Mouse (Mus musculus) heart, embryonic 16.5 days (tissue): ENCODE data around the gene Srrm2. TPM values are rescaled to one million over a fixed set of nuclear protein-coding genes. Genes with fewer than 3 reads are reported as not detected.
A peak's percentile ranks its signal among the peaks of the same experiment; 100 is the strongest.

Source experiments
- ATAC-seq: fragments of 200-750 bp; cut with Nextera tagmentation; replicated peaks from 2 replicates; pipeline ENCODE4 v1.8.0; 2017; ENCODE audit warnings: moderate number of reproducible peaks; ENCODE audit not compliant: insufficient read depth, low FRiP score; ENCODE audit errors: extremely low read depth
- H3K27ac ChIP-seq: fragments of 300-500 bp; sonication (generic); 2 replicates; pipeline ENCODE4 v1.5.1; 2014; ENCODE audit warnings: mild to moderate bottlenecking, low read length, control low read depth, moderate library complexity
- H3K27me3 ChIP-seq: fragments of 300-500 bp; sonication (generic); 2 replicates; pipeline ENCODE4 v1.6.1; 2014; ENCODE audit warnings: low read length, mixed read lengths; ENCODE audit not compliant: control insufficient read depth, insufficient read depth
- H3K36me3 ChIP-seq: fragments of 300-500 bp; sonication (generic); 2 replicates; pipeline ENCODE4 v1.6.1; 2014; ENCODE audit not compliant: control insufficient read depth, insufficient read depth
- H3K4me1 ChIP-seq: fragments of 300-500 bp; sonication (generic); 2 replicates; pipeline ENCODE4 v1.6.1; 2014; ENCODE audit warnings: low read length, mixed read lengths; ENCODE audit not compliant: control insufficient read depth, insufficient read depth
- H3K4me2 ChIP-seq: fragments of 300-500 bp; sonication (generic); 2 replicates; pipeline ENCODE4 v1.6.1; 2014; ENCODE audit warnings: low read depth, mild to moderate bottlenecking, control low read depth, low read length
- H3K4me3 ChIP-seq: fragments of 300-500 bp; sonication (generic); 2 replicates; pipeline ENCODE4 v1.5.1; 2014; ENCODE audit warnings: mild to moderate bottlenecking, control low read depth, low read length
- H3K9ac ChIP-seq: fragments of 300-500 bp; sonication (generic); 2 replicates; pipeline ENCODE4 v1.6.1; 2014; ENCODE audit warnings: low read length, control low read depth
- H3K9me3 ChIP-seq: fragments of 300-500 bp; sonication (generic); replicated peaks from 2 replicates; pipeline ENCODE4 v1.6.1; 2016; ENCODE audit warnings: low read length; ENCODE audit not compliant: control insufficient read depth
- WGBS: fragments of 180-500 bp; shearing (Covaris S2); extraction: QIAGEN DNeasy Blood & Tissue Kit; methylation state at CpG from one replicate; pipeline ENCODE4 v1.1.7; 2014; 5-methylcytosine and 5-hydroxymethylcytosine counted together
- polyA plus RNA-seq: library from polyadenylated mRNA; unstranded; fragments of >200 nt; fragmentation: Nextera tagmentation; extraction: Ambion mirVana; gene quantifications from 2 replicates; pipeline ENCODE4 v1.2.1, GENCODE M21; 2015

Srrm2 gene
- polyA plus RNA-seq, 1 experiment from 2014 or later: 311 TPM

GRCm38 (mm10) chr17:23746311-23746710, 44.0 kb upstream of the Srrm2 start:
- Histone ChIP-seq H3K27me3 (peaks cover 62% of the 10 kb centered on the region), H3K4me2 (peak overlapping the region; percentile 53), H3K4me3 (peak overlapping the region; percentile 41; the same call in 1 of the 2 replicates), H3K4me1 (peaks cover 15% of the 10 kb centered on the region), H3K27ac (no peak overlapping the region), H3K9ac (no peak overlapping the region), H3K9me3 (no peaks in the 10 kb centered on the region), H3K36me3 (no peaks in the 10 kb centered on the region)
- ATAC-seq: no peak
- 8% methylated on average over 12 of the region's 12 CpGs for WGBS

- no peak overlapping the region for H3K4me2 ChIP-seq
Observed at GRCm38 (mm10) chr17:23746767-23747166, 43.6 kb upstream of the Srrm2 start.

GRCm38 (mm10) chr17:23747471-23747870, 42.9 kb upstream of the Srrm2 start:
- H3K4me2 ChIP-seq: no peak overlapping the region
- H3K36me3 ChIP-seq: peaks cover 3% of the 10 kb centered on the region
- 74% methylated on average over 3 of the region's 3 CpGs for WGBS
- no peaks in the 10 kb centered on the region for H3K9me3 ChIP-seq
- H3K27me3 ChIP-seq: peaks cover 50% of the 10 kb centered on the region
- H3K27ac ChIP-seq: no peak overlapping the region
- H3K9ac ChIP-seq: no peak overlapping the region
- no peak overlapping the region for H3K4me3 ChIP-seq
- ATAC-seq: no peak
- peaks cover 13% of the 10 kb centered on the region for H3K4me1 ChIP-seq

More at GRCm38 (mm10) chr17:23746767-23747166, 43.6 kb upstream of the Srrm2 start:
- H3K36me3 ChIP-seq: peaks cover 2% of the 10 kb centered on the region; the same call in 1 of the 2 replicates
- H3K4me1 ChIP-seq: peaks cover 15% of the 10 kb centered on the region
- H3K27ac ChIP-seq: no peak overlapping the region
- H3K27me3 ChIP-seq: peaks cover 57% of the 10 kb centered on the region
- 71% methylated on average over 3 of the region's 3 CpGs for WGBS
- no peak for ATAC-seq
- no peak overlapping the region for H3K9ac ChIP-seq
- no peaks in the 10 kb centered on the region for H3K9me3 ChIP-seq
- H3K4me3 ChIP-seq: no peak overlapping the region

GRCm38 (mm10) chr17:23748026-23748425, 42.3 kb upstream of the Srrm2 start:
- no peak overlapping the region for H3K4me2 ChIP-seq
- no peak overlapping the region for H3K4me3 ChIP-seq
- 28% methylated on average over 6 of the region's 6 CpGs for WGBS
- no peak for ATAC-seq
- peaks cover 44% of the 10 kb centered on the region for H3K27me3 ChIP-seq
- no peaks in the 10 kb centered on the region for H3K9me3 ChIP-seq
- H3K9ac ChIP-seq: no peak overlapping the region
- H3K36me3 ChIP-seq: peaks cover 5% of the 10 kb centered on the region
- peaks cover 13% of the 10 kb centered on the region for H3K4me1 ChIP-seq
- H3K27ac ChIP-seq: no peak overlapping the region

DNA sequence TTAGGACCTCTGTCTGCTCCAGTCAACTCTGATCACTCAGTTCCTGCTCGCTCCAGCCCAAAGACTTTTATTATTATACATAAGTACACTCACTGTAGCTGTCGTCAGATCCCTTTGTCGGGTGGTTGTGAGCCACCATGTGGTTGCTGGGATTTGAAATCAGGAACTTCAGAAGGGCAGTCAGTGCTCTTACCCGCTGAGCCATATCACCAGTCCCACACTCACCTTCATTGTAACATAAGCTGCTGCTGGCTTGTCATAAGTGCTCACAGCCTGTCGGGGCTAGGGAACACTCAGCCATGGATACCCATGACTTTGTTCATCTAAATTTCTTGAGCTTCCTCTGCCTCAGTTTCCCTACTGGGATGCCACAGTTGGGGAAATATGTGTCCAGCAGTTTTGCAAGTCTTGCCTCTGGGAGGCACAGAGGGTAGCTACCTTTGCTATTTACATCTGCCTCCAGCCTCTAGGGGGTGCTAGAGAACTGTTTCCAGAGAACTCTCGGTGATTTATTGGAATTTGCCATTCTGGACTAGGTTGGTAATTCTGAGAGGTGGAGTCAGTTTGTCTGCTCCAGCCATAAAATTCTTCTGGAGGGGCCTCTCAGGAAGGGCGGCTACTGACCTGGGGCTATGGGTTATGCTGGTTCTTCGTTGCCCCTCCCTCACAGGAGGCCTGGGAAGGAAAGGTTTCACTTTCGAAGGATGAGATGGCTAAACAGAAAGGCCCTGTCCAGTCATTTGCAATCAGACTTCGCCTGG, 41.5 kb upstream of the Srrm2 start:
- H3K36me3 ChIP-seq: peaks cover 11% of the 10 kb centered on the region
- peaks cover 37% of the 10 kb centered on the region for H3K27me3 ChIP-seq
- peak overlapping the region; percentile 38 for H3K4me3 ChIP-seq
- peaks cover 13% of the 10 kb centered on the region for H3K4me1 ChIP-seq
- 27% methylated on average over 10 of the region's 10 CpGs for WGBS
- peak overlapping the region; percentile 59 for H3K4me2 ChIP-seq
- H3K9ac ChIP-seq: peak overlapping the region; percentile 49; the same call in 1 of the 2 replicates
- 0 out of 2 replicates have a peak, but pooled peaks have one; percentile 32 for ATAC-seq
- H3K9me3 ChIP-seq: no peaks in the 10 kb centered on the region
- H3K27ac ChIP-seq: no peak overlapping the region

- no peak overlapping the region for H3K27ac ChIP-seq
- peak overlapping the region; percentile 38 for H3K4me3 ChIP-seq
- 74% methylated on average over 11 of the region's 11 CpGs for WGBS
- peak overlapping the region; percentile 59 for H3K4me2 ChIP-seq
- H3K9ac ChIP-seq: peak overlapping the region; percentile 49; the same call in 1 of the 2 replicates
- H3K36me3 ChIP-seq: peaks cover 14% of the 10 kb centered on the region
- peaks cover 30% of the 10 kb centered on the region for H3K27me3 ChIP-seq
- no peak for ATAC-seq
- H3K4me1 ChIP-seq: peaks cover 13% of the 10 kb centered on the region
- H3K9me3 ChIP-seq: no peaks in the 10 kb centered on the region
Observed at GRCm38 (mm10) chr17:23749400-23750191, 40.7 kb upstream of the Srrm2 start.

GRCm38 (mm10) chr17:23755689-23756088, 34.6 kb upstream of the Srrm2 start:
- Histone ChIP-seq H3K4me1 (no peaks in the 10 kb centered on the region), H3K36me3 (peaks cover 54% of the 10 kb centered on the region), H3K27ac (peak overlapping the region; percentile 60; the same call in 1 of the 2 replicates), H3K9me3 (no peaks in the 10 kb centered on the region), H3K4me2 (no peak overlapping the region), H3K27me3 (no peaks in the 10 kb centered on the region), H3K9ac (no peak overlapping the region), H3K4me3 (no peak overlapping the region)
- ATAC-seq: no peak
- WGBS: 88% methylated on average over 13 of the region's 13 CpGs

GRCm38 (mm10) chr17:23757581-23757980, 32.8 kb upstream of the Srrm2 start:
- no peak overlapping the region for H3K27ac ChIP-seq
- H3K4me3 ChIP-seq: no peak overlapping the region
- WGBS: 93% methylated on average over 9 of the region's 9 CpGs
- no peaks in the 10 kb centered on the region for H3K27me3 ChIP-seq
- no peaks in the 10 kb centered on the region for H3K9me3 ChIP-seq
- H3K9ac ChIP-seq: no peak overlapping the region
- no peak for ATAC-seq
- H3K4me1 ChIP-seq: no peaks in the 10 kb centered on the region
- H3K4me2 ChIP-seq: no peak overlapping the region
- H3K36me3 ChIP-seq: peaks cover 61% of the 10 kb centered on the region

GRCm38 (mm10) chr17:23758801-23759200, 31.5 kb upstream of the Srrm2 start:
- peaks cover 52% of the 10 kb centered on the region for H3K36me3 ChIP-seq
- no peak overlapping the region for H3K4me2 ChIP-seq
- H3K9ac ChIP-seq: no peak overlapping the region
- no peaks in the 10 kb centered on the region for H3K27me3 ChIP-seq
- H3K4me3 ChIP-seq: no peak overlapping the region
- WGBS: 87% methylated on average over 8 of the region's 8 CpGs
- H3K27ac ChIP-seq: no peak overlapping the region
- H3K4me1 ChIP-seq: no peaks in the 10 kb centered on the region
- ATAC-seq: no peak
- no peaks in the 10 kb centered on the region for H3K9me3 ChIP-seq
